Mouse (Mus musculus) natural killer cell, adult 2 months (primary cell): ENCODE measurements around the gene Pllp.

Source experiments
- DNase-seq, 2 experiments: peaks; one replicate each; pipeline ENCODE4 v3.0.0; 2022; ENCODE audit warnings: low spot score in 2 of 2

The Pllp gene

GRCm38 (mm10) chr8:94649496-94649895, 46.6 kb downstream of the Pllp start:
- no peak for DNase-seq

DNA sequence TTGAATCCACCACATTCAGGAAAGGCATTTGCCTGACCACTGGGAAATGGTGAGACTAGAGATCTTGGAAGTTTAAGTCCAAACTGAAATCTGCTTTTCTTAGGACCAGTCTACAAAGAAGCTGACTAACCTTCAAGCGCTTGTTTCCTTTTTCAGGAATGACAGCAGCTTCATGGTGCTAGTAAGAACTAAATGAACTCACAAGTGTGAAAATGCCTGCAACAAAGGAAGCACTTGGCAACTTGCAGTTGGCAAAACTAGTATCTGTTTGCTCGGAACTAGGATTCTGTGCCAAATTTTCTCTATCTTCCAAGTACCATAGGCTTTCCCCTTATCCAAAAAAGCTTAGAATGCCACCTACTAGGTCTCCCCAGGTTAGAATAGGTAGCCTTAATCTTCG, 49.9 kb downstream of the Pllp start:
- DNase-seq = no peak

- DNase-seq = no peak
These were observed 50.9 kb downstream of the Pllp start for GRCm38 (mm10) chr8:94645202-94645601.

GRCm38 (mm10) chr8:94641938-94642337, 54.1 kb downstream of the Pllp start:
- no peak for DNase-seq

DNA sequence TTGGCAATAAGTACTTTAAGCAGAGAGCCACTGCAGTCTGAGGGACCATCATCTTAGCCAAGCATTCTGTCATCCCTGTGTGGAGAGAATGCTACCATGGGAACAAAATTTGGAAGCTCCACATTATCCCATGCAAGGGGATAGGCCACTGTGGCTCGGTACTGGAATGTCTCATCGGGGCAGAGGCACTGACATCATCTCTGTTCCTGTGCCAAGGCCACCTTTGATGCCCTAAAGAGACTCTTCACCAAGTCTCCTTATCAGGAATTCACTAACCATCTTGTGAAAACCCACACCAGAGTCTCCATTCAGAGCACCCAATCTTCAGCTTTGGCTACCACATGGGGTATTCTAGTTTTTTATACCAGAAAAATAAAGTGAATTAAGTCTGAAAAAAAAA, 54.9 kb downstream of the Pllp start:
- no peak for DNase-seq

DNA sequence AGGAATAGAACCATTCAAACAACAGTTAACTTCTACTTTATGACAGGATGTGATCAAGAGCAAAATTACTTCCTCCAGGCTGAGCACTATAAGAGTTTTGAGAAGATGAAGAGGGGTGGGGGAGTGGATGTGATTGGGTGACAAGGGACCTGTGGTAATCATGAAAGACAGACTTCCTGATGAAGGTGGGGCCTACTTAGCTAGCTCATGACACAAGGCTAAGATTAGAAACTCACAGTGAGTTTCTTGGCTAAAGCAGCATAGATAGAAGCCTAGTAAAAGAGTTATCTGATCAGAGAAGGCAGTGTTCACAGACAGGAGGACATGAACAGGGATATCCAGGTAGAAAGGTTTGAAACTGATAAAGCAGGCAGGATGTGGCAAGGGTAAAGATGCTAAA, 61.9 kb downstream of the Pllp start:
- DNase-seq = peak; percentile 41 to 45

- peak in 1 of 2 experiments; percentile 2 for DNase-seq
These were observed 62.4 kb downstream of the Pllp start for GRCm38 (mm10) chr8:94633564-94634194.
